ENCODE assay signal across 19 mouse cellular contexts in the genomic region with DNA sequence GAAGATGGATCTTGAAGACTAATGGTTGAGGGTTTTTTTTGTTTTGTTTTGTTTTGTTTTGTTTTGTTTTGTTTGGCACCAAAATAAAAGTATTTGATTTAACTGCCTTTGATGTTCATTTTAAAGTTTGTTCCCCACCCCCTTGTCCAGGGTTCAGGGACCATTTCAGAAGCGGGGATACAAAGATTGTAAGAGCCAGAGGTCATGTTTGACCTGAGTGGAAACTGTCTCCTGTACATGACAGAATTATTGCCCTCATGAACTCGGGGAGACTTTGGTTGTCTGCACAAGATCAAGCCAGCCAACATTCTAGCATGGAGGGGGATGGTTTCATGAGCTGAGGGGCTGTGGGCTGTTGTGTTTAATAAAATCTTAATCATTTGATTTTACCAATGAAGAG.
"Had no signal": no experiment of that assay in that cellular context is flagged by ENCODE, and none has a peak within 500 bp of the region (broad histone marks: within the 10 kb centered on the region; RNA-seq: fewer than 3 reads in every experiment).

No protein-coding gene starts in this region.

- H3K4me3 ChIP-seq: midbrain, embryonic 10.5 days; midbrain, embryonic 12.5 days; myocyte; neural tube, embryonic 13.5 days; neural tube, embryonic 15.5 days had no signal

- H3K27ac ChIP-seq: midbrain, embryonic 10.5 days; midbrain, embryonic 12.5 days; neural tube, embryonic 13.5 days; neural tube, embryonic 15.5 days had no signal

- H3K9me3 ChIP-seq: midbrain, embryonic 10.5 days; neural tube, embryonic 13.5 days; neural tube, embryonic 15.5 days had no signal

- H3K9ac ChIP-seq: lung, embryonic 14.5 days; midbrain, embryonic 12.5 days; neural tube, embryonic 13.5 days; neural tube, embryonic 15.5 days had no signal

- H3K27me3 ChIP-seq: neural tube, embryonic 13.5 days; neural tube, embryonic 15.5 days had no signal

- ATAC-seq: midbrain, embryonic 16.5 days had no signal

- DNase-seq: lung, adult 18-20 months; lung, embryonic 14.5 days; lung, postnatal 10 days; lung, postnatal 4 days; midbrain, embryonic 14.5 days; retina, postnatal 1 day; right cerebral cortex, adult 18-20 months; right cerebral cortex, postnatal 25 days; right cerebral cortex, postnatal 4 days; spleen, adult 18-20 months; thymus, adult 18-20 months; thymus, postnatal 14 days; thymus, postnatal 36 days had no signal

- H3K36me3 ChIP-seq: midbrain, embryonic 10.5 days; midbrain, embryonic 12.5 days; neural tube, embryonic 13.5 days; neural tube, embryonic 15.5 days had no signal

- H3K4me2 ChIP-seq: lung, embryonic 14.5 days; midbrain, embryonic 12.5 days; neural tube, embryonic 13.5 days; neural tube, embryonic 15.5 days had no signal
